Mouse (Mus musculus) CD4-positive, CD25-positive, alpha-beta regulatory T cell, adult 4 months (primary cell): Measurements from ENCODE around the gene Dcdc2a. TPM values are rescaled to one million over a fixed set of nuclear protein-coding genes. Genes with fewer than 3 reads are reported as not detected.

Experiments used
- ATAC-seq: one replicate; pipeline ENCODE4 v1.8.0; 2017
- polyA plus RNA-seq, 2 experiments: library from polyadenylated mRNA; unstranded; fragments of 100-300 nt; shearing (Covaris generic); gene quantifications; one replicate each; pipeline ENCODE4 v1.2.1; 2017

Gene Dcdc2a
- polyA plus RNA-seq, 2 experiments from 2014 or later = not detected

DNA sequence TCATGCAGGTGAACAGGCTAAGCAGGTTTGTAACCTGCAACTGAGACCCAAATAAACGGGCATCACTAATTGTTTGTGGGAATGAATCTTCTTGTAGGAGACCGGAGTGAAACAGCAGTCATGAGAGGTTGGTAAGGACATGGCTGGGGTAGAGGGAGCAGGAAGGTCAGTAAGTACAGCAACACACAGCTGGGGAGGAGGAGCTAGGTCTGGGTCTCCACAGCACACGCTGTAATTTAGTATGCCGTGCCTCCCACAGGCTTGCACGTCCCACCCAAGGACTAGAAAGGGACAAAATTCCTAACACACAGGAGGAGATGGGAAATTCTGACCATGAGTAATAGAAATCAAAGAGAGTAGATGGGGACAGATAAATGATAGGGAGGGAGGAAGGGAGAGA is 42.8 kb downstream of the Dcdc2a start:
- ATAC-seq = no peak

DNA sequence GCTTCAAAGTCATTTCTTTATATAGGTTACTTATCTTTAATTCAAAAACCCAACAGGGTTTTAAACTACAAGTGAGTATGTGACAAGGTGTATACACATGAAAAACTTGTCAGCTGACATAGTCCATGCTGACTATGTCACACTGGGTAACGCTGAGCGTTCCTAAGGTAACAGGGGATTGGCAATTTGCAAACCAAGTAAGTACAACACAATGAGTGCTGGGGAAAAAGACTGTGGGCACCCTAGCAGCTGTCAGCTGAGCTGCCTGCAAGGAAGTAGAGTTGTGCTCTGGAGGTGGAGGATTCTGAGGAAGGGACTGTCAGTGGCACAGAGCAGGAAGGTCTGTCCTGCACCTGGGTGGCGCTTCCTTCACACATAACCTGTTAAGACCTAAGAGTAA is 43.7 kb downstream of the Dcdc2a start:
- ATAC-seq = no peak

DNA sequence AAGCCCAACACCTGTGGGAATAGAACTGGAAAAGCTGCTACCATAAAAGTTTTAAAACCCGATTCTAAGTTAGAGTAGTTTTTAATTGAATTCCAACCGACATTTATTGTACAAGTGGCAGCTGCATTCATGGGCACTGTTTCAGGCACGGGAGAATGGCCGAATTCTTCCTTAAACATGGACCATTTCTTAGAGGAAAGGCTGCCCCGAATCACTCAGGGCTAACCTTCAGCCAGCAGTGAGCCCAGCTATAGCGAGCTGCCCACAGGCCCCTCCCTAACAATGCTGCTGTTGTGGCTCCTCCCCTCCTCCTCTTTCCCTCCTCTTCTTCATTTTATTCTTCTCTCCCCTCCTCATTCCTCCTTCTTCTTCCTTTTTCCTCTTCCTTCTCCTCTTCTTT is 44.8 kb downstream of the Dcdc2a start:
- no peak for ATAC-seq

DNA sequence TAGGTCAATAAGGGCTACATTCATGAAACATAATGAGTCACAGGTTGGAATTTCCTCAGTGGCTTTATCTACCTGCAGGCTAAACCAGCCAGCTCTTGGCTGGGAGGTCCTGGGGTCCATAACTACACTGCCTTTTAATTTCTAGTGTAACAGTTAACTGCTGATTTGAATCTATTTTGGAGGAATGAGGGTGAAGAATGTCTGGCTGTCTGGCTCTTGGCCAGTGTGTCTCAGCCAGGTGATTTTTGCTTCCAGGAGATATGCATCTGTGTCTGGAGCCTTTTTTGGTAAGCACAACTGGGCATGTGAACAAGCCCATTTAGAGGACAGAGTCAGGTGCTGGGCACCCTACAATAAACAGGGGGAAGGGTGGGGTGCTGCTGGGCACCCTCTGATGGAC is 49.9 kb downstream of the Dcdc2a start:
- no peak for ATAC-seq

DNA sequence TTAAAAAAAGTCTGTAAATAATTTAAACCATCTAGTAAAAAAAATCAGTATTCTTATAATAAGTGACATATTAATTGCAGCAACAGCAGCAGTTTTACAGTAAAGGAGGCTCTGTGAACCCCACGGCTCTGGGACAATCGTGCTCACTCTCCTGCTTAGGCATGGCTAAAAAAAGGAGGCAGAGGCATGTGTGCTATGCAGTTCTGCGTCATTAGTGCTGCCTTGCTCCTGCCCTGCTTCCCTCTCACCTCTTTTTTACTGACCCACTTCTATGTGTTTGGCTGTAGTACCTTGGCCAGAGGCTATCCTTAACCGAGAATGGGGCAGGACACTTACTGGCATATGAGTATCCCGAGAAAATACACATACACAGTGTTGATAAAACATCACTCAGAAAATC is 50.9 kb downstream of the Dcdc2a start:
- ATAC-seq = no peak

DNA sequence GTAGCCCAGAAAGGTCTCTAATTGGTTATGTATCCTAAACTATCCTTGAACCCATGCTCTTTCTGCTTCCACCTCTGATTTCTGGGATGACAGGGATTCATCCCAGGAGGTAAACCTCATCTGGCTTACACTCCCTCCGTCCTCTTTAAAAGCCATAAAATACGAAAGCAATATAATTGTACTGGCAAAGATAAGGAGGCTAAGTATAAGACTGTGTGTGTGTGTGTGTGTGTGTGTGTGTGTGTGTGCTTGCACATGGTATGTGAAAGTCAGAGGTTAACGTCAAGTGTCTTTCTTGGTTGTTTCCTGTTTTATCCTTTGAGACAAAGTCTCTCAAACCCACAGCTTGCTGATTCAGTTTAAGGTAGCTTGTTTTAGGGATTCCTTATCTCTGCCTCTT is 52.5 kb downstream of the Dcdc2a start:
- no peak for ATAC-seq

DNA sequence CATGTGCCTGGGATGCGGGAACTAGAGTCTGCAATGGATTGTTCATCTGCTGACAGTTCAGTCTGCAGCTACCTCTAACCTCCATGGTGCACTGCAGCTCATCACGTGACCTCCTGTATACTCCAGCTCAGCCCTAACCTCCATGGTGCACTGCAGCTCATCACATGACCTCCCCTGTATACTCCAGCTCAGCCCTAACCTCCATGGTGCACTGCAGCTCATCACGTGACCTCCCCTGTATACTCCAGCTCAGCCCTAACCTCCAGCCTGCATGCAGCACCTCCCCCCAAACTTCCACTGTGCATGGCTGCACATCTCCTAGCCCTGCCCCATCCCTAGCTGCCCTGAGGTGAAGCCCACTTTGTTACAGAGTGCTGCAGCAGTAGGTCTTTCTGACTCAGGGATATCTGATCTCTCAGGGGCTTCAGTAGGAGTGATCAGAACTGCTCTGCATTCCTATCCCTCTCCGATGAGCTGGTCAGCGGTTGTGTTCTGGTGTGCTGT is 54.8 kb downstream of the Dcdc2a start:
- ATAC-seq = no peak

DNA sequence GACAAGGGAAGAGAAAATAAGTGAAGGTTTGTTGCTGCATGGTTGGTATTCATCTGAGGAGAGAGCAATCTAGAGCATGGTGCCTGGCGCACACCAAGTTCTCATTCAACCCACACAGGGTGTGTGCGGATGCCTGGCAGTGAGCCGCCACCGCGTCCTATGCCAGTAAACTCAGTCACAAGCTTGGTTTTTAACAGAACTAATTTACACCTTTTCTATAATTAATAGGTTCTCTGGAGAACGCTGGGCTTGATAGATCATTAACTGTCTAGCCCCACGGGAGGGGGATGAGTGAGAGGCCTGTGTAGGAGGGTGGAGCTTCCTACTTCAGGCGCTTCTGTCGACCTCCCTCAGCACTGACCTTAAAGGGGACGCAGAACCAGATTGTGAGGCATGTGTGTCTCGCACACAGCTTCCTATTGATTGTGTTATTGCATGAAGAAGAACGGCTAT is 59.7 kb downstream of the Dcdc2a start:
- ATAC-seq = no peak

DNA sequence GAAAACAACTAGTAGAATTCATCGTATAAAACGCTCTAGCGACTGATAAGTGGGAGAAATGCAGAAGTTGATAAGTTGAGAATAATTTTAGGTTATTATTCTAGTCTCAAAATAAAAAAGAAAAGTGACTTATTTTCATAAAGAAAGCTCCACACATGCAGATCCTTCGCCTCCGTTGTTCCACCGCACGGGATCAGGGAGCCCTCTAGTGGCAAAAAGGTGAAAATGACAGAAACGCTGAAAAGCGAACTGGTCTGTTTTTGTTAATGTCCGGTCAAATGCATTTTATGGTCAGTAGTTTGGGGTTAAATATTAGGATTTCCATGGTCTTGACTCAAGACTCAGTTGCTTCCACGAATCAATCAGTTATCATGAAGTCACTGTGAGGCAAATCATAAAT is 60.2 kb downstream of the Dcdc2a start:
- no peak for ATAC-seq

DNA sequence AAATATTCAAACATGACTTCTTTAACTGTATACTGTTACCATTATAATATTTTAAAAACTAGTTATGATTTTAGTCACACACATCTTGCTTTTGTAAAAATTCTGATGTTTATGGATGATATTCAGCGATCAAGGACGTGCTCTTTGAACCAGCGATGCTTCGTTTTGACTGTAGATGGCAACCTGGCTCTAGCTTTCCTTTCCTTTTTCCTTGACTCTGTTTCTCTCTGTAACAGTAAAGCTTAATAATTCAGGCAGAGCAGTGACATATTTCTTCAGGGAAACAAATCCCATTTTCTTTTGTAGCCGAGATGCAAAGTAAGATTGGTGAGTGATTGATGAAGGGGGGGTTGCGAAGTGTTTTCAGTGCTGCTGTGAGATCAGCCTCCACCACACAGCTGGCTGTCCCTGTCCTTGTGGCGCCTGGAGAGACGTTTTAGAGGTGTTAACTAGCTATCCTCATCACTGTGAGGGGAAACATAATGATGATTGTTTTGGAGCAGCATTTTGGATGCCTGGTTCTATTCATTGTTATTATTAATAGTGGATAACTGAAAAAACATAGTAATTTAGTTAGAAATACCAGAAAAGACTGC is 67.0 kb downstream of the Dcdc2a start:
- ATAC-seq = no peak

DNA sequence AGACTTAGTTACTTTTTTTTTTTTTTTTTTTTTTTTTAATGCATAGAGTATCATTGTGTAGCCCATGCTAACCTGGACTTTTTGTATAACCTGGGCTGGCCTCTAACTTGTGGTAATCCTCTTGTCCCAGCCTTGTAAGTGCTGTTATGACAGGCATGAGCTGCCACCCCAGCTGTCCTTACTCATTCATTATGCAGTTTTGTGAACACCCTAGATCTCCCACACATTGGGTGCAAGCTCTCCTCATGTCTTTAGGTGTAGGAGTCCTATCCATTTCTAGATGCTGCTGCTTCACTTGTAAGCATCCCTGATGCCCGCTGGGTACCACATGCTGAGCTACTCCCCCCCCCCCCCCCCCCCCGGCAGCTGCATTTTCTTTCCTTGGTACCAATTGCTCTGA is 71.4 kb downstream of the Dcdc2a start:
- no peak for ATAC-seq

DNA sequence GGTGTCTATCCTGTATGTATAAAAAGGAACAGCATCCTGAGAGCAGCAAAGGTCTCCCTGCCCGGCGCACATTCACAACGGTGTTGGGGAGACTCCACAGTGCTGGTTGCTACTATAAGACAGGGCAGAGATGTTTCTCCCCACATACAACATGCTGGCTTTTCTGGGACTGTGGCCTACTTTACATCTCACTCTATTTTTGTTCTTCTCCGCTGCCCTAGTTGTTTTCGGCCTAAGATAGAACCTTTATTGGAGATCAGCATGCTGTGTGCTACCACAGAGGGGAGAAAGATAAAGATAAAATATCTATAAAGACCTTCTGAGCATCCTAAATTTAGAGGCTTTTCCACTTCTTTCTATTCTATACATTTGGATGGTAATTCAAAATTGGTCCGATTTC is 72.0 kb downstream of the Dcdc2a start:
- no peak for ATAC-seq

DNA sequence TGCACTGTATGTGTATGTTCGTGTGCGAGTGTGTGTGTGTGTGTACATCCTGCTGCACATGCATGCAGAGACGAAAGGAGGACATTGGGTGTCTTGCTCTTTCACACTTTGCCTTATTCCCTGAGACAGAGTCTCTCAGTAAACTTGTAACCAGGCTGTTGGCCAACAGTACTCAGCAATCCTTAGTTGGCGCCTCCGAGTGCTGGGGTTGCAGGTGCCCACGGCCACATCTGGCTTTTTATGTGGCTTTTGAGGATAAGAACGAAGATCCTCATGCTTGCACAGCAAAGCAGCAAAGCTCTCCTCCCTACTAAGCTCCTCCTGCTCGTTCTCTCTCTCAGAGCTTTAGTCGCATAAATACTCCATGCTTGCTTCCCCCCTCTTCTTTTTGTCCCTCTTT is 73.0 kb downstream of the Dcdc2a start:
- no peak for ATAC-seq

DNA sequence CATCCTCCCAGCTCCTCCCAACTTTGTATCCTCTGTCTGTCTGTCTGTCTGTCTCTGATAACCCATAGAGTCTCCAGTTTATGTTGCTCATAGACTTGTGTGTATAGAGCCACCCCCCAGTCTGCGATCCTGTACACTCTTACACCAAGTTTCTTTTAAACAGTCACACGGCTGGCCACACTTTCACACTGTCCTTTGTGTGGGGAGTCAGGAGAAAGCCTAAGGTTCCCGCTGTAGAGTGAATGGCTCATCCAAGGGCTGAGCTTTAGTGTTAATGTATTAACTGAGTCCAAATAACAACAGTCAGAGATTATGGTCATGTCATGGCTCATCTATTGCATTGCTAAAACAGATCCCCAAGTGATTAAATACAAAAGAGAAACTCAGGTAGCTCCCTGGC is 87.3 kb downstream of the Dcdc2a start:
- no peak for ATAC-seq

DNA sequence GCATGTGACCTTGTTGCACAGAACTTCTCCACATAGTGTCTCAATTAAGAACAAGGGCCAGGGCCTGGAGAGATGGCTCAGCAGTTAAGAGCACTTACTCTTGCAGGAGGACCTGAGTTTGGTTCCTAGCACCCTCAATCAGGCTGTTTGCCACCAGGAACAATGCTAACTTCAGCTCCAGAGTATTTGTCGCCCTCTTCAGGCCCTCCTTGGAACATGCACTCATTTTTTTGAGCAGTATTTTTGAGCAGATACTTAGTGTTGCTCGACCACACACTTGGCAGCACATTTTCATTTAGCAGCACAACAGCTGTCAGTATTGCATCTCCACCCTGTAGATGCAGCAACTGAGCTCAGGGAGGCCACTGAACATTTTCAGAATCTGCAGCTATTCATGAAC is 88.3 kb downstream of the Dcdc2a start:
- ATAC-seq = no peak

DNA sequence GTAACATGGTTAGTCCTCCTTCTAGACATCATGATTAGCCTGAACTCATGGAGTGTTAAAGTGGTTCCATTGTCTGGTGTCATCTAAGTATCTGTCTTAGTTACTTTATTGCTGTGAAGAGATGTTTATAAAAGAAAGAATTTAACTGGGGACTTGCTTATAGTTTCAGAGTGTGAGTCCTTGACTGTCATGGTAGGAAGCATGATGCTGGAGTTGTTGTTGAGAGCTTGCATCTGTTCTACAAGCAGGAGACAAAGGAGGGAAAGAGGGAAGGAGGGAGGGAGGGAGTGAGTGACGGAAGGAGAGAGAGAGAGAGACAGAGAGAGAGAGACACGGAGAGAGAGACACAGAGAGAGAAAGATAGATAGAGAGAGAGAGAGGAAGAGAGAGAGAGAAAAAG is 90.4 kb downstream of the Dcdc2a start:
- ATAC-seq = no peak

DNA sequence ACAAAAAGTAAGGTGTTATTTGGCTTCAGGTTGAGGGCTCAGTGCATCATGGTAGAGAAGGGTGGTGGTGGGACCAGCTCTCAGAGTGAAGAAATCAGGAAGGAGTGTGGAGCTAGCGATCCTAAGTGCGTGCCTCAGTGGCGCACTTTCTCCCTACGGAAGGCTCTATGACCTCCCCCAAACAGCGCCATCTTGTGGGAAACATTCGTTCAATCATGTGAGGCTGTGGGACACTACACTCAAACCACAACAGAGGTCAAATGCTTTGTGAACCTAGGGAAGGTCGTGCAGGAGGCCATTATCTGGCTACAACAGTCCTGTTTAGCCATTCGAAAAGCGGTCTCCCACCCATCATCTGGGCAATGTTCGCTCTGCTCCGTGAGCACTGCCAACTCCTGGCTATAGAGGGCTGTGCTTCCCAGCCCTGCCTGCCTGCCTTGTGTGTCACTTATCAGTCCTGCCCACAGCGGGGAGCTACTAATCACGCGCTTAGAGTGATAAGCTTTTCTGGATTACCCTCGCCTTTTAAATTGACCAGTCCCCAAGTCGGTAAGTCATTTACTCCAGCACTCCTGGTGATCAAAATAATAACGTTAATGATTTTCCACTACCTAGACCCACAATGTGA is 94.5 kb downstream of the Dcdc2a start:
- no peak for ATAC-seq

DNA sequence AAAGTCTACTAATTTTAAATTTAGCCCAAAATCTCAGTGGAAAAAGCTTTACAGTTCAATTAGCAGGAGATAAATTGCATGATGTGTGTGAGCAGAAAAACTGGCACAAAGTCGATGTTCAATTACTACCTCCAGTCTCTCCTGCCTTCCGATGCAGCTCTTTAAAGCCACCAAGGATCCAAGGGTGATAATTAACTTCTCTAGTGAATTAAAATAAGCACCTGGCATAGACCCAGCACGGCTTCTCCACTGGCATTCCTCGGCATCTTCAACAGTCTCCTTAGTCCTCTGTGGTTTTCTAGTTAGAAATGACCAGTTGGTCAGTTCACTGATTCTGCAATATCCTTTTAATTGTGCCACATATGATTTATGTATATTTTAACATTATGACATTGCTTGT is 95.1 kb downstream of the Dcdc2a start:
- no peak for ATAC-seq

DNA sequence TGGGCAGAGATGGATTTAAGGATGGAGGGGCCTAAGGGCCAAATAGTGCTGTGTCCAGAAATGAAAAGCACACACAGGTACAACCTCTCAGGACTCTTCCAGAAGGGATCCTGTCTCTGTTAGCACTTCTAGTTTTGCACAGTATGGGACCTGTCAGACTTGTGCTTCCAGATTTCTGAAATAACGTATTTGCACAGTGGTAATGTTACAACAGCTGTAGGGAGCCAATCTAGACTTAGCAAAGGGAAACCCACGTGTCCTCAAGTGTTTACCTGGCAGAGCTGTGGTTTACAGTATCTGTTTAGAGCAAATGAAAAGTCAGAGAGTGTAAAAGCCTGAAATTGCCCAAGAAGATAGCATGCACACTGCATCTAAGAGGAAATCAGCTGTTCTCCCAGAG is 104.1 kb downstream of the Dcdc2a start:
- ATAC-seq = no peak

DNA sequence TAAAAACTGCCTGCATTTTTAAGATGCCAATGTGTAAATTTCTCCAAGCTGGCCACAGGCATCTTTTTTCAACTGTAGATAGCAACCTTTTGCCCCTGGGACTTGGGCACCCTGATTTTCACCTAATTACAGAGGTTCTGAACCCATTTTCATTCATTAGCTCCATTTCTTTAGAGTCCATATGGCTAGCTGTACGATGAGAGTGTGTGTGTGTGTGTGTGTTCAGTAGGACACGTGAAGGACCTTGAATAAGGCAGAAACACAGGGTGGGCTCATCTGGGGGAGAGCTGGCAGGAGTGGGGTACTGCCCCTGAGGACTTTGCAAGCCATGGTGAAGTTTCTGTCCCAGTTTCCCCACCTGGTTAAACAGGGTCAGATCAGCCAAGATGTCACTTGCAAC is 105.0 kb downstream of the Dcdc2a start:
- ATAC-seq = no peak

DNA sequence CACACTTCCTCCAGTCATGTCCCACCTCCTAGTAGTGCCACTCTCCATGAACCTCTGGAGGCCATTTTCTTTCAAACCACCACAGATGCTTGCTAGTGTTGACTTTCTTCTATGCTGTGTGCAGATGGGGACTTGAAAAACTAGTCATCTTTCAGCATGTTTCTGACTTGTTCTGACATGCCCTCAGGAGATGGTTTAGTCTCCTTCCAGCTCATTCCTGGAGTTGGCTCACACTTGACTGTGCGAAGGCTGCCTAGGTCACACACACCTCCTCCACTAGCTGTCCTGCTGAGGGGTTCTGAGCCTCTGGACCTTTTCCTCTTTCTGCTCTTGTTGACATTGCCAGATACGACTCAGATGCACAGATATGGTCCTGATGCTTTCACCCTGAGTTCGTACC is 106.8 kb downstream of the Dcdc2a start:
- ATAC-seq = no peak

DNA sequence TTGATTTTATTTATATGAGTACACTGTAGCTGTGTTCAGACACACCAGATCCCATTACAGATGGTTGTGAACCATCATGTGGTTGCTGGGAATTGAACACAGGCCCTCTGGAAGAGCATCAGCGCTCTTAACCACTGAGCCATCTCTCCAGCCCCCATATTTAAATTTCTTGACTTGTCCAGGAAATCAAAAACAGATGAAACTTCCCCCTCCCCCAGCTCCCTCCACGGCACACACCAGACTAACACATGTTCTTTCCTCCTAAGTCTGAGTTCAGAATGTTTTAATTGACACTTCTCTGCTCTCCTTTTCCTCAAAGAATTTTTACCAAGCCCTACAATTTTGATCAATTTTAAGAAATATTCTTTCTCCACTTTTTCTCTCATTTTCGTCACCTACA is 113.1 kb downstream of the Dcdc2a start:
- ATAC-seq = no peak

DNA sequence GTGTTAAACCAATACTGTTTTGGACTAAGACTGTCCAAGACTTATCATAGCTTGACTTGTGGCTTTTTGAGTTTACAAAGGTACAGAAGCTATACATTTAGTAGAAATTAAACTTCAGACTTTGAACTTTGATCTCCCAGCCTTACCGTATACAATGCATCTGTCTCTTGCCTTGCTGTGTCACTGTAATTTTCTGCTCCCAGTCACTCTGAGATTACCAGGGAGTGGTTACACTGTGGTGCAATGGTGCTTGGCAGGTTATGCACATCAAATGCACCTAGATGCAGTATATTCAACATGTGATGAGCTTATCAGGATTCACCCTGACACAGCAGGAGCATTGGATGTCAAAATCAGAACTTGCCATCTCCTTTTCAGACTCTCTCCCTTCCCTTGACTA is 122.0 kb downstream of the Dcdc2a start:
- ATAC-seq = no peak

DNA sequence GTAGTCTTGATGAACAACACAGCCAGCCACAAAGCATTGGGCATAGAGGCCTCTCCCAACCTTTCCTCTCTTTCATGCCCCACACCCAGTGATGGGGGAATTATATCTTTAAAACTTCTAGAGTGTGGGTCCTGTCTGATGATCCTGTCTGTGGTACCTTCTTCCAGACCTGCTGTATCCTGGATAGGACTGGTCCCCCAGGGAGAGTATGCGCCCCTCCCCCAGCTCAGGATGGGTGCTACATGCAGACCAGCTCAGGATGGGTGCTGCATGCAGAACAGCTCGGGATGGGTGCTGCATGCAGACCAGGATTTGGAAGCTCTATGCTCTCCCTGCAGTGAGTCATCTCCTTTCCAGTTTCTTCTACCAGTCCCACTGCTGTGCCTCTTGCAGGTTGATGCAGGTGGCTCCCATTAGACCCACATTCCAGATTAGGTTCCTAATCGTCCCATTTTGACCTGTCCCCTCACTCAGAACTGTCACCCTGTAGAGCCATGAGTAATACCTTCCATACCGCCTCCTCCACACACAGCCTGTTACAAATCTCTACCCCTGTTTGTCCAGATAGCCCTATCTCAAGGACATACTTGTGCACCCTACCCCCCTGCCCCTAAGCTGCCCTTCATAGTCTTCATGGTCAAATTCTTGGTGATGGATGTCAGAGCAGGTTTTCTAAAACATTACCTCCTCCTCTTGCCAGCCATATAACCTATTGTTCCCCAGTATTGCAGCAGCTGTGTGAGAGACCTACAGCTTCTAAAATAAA is 122.6 kb downstream of the Dcdc2a start:
- ATAC-seq = no peak
